Mouse (Mus musculus): ENCODE results near the gene Ccdc58. TPM values are rescaled to one million over a fixed set of nuclear protein-coding genes. Genes with fewer than 3 reads are reported as not detected.
"Not testable (repeated sequence)": the region's sequence is repeated elsewhere in the genome, so short reads cannot be mapped to it uniquely, and the experiment has no call there.

Ccdc58 gene
- total RNA-seq, 1 experiment from 2014 or later = 51.9 TPM

DNA sequence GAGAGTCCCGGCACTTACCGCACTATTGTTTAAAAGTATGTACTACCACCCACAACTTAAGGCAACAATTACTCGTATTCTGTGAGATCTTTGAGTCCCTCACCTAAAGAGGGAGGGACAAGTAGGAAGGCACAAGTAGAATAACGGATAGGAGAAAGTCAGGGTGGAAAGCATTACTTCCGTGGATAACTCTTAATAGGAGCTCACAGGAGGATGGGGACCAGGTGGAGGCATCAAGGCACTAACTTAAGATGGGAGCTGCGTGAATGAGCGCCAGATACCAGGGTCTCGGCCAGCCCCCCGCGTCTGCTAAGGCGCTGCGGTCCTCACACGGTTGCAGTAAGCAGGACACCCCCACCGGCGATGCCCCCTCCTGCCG, 425 bp upstream of the Ccdc58 start:
- ATAC-seq (ENCODE audit: extremely low read depth, insufficient number of reproducible peaks, low FRiP score, poor library complexity, severe bottlenecking) = no peak

DNA sequence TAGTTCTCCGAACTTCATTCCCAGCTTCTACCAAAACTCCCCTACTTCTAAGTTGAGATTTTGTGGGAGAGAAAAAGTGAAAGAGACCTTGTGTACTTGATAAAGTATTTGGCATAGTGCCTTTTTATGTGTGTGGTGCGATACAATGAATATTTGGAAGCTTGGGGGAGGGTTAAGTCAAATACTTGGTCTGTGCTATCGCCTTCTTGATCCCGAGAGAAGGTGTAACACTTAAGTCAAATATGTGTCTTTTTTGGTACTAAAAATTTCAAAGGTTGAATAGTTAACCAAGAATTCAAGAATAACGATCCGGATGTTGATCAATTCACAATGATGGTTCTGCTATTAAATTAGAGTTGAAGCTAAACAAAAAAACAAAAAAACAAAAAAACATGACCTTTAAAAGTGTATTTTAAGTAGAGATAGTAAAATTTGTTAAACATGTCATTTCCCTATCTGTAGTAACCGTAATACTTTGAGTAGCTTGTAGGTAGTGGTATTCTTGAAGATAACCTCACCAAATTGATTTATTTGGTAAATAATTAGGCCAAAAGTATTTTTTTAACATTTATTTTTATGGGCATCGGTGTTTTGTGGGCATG, 1.0 kb downstream of the Ccdc58 start:
- no peak for ATAC-seq (ENCODE audit: extremely low read depth, insufficient number of reproducible peaks, low FRiP score, poor library complexity, severe bottlenecking)

- no peak for ATAC-seq (ENCODE audit: extremely low read depth, insufficient number of reproducible peaks, low FRiP score, poor library complexity, severe bottlenecking)
Observed at GRCm38 (mm10) chr16:36074772-36075171, 3.3 kb downstream of the Ccdc58 start.

GRCm38 (mm10) chr16:36079916-36080315, 8.4 kb downstream of the Ccdc58 start:
- no peak for ATAC-seq (ENCODE audit: extremely low read depth, insufficient number of reproducible peaks, low FRiP score, poor library complexity, severe bottlenecking)

GRCm38 (mm10) chr16:36087846-36088245, 16.4 kb downstream of the Ccdc58 start:
- no peak for ATAC-seq (ENCODE audit: extremely low read depth, insufficient number of reproducible peaks, low FRiP score, poor library complexity, severe bottlenecking)

GRCm38 (mm10) chr16:36089065-36089464, 17.6 kb downstream of the Ccdc58 start:
- no peak for ATAC-seq (ENCODE audit: extremely low read depth, insufficient number of reproducible peaks, low FRiP score, poor library complexity, severe bottlenecking)

DNA sequence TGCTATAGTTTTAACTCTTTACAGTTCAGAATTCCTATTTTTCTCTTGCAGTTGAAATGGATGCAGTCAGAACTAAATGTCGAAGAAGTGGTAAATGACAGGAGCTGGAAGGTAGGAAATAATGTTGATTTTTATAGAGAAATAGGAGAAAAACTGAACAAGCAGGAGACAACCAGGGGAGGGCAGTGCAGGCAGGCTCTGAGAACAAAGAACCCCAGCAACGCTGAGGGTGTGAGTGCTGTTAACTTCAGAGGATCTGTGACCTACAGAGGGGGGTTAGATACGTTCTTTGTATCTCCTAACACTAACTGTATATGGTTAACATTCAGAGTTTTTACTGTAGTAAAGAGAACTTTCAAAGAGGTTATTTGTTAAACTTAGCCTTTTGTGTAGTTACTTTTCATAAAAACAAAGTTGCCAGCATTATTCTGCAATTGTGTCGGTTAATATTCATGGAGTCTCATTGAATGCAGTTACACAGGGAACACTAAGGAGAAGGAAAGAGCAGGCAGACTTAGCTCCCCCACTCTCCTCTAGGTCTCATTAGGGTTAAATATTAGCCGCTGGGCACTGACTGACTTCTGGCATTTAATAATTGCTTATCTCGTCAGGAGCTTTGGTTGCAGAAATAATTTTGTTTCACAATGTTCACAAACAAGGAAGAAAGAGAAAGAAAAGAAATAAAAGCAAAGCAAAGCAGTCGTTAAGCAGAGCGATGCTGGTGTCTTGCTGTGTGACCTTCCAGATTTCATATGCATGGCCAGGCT, 18.5 kb downstream of the Ccdc58 start:
- no peak for ATAC-seq (ENCODE audit: extremely low read depth, insufficient number of reproducible peaks, low FRiP score, poor library complexity, severe bottlenecking)

DNA sequence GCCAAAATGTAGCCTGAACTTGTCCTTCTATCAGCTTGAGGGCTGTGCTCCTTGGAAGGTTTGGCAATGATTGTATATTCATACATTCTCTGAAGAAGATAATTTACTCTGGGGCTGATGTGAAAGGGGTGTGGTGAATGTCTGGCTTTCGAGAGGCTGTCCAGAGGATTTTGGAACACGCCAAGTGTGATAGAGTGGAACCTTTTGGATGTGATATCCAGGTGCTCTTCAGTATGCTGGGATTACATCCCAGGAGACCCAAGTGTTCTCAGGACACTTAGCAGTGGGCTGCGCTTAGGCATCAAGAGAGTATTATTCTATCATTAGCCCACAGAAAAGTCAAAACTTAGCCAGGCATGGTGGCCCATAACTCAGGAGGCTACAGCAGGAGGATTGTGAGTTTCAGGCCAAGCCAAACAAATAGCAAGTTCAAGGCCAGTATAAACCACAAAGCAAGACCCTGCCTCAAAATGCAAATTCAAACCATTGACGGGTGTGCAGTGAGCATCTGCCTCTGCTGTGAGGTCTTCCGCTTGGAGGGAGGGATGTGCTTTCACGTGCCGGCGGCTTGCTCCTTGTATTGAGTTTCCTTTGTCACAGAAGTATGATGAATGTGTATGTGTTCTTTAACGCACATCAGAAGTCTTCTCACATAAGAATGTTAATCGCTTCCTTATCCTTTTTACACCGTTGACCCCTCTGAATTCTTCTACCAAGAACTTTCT, 19.5 kb downstream of the Ccdc58 start:
- ATAC-seq (ENCODE audit: extremely low read depth, insufficient number of reproducible peaks, low FRiP score, poor library complexity, severe bottlenecking) = no peak

DNA sequence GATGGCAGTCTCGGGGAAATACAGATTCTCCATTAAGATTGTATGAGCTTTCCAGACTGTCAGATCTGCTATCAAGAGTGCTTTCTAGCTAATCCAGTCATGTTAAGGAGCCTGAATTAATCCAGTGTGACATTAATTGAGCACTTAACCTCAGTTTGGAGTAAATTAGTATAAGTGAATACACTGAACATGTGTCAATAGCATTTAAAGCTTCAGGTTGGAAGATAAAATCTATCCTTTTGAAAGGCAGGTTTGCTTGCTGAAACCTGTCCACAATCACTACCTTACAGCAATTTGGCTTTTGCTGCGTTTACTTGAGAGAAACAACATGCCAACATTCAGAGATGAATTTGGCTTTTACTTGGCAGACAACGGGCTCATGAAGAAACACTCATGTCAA, 22.6 kb downstream of the Ccdc58 start:
- ATAC-seq (ENCODE audit: extremely low read depth, insufficient number of reproducible peaks, low FRiP score, poor library complexity, severe bottlenecking) = no peak

GRCm38 (mm10) chr16:36097813-36098499, 26.5 kb downstream of the Ccdc58 start:
- not testable (repeated sequence) for ATAC-seq (ENCODE audit: extremely low read depth, insufficient number of reproducible peaks, low FRiP score, poor library complexity, severe bottlenecking)

GRCm38 (mm10) chr16:36101526-36101925, 30.0 kb downstream of the Ccdc58 start:
- ATAC-seq (ENCODE audit: extremely low read depth, insufficient number of reproducible peaks, low FRiP score, poor library complexity, severe bottlenecking) = no peak

- ATAC-seq (ENCODE audit: extremely low read depth, insufficient number of reproducible peaks, low FRiP score, poor library complexity, severe bottlenecking) = no peak
Observed at GRCm38 (mm10) chr16:36102211-36102610, 30.7 kb downstream of the Ccdc58 start.

- not testable (repeated sequence) for ATAC-seq (ENCODE audit: extremely low read depth, insufficient number of reproducible peaks, low FRiP score, poor library complexity, severe bottlenecking)
Observed at GRCm38 (mm10) chr16:36111486-36111885, 40.0 kb downstream of the Ccdc58 start.

GRCm38 (mm10) chr16:36115751-36116150, 44.3 kb downstream of the Ccdc58 start:
- not testable (repeated sequence) for ATAC-seq (ENCODE audit: extremely low read depth, insufficient number of reproducible peaks, low FRiP score, poor library complexity, severe bottlenecking)

GRCm38 (mm10) chr16:36128092-36128491, 56.6 kb downstream of the Ccdc58 start:
- no peak for ATAC-seq (ENCODE audit: extremely low read depth, insufficient number of reproducible peaks, low FRiP score, poor library complexity, severe bottlenecking)

DNA sequence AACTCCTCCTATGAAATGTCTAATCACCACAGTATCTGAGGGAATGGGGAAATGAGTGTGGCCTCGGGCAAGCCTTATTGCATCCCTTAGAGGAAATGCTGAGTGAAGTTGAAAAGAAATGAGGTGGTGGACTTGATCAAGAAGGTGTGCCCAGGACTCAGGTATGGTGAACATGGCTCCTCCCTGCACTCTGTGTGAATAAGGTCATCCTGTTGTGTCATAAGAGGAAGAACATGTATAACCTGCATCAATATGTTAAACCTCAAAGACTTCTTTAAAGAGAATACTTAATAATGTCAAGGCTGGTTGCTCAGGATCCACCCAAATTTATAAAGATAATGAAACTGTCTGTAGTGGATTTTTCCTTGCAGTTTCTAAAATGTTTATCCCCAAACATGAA, 59.7 kb downstream of the Ccdc58 start, which contains the start of gene Csta1:
Gene Csta1, minus strand, starts transcription at position 101 of the 400 bp plus-strand sequence.
- no peak for ATAC-seq (ENCODE audit: extremely low read depth, insufficient number of reproducible peaks, low FRiP score, poor library complexity, severe bottlenecking)

GRCm38 (mm10) chr16:36138201-36138600, 66.7 kb downstream of the Ccdc58 start:
- ATAC-seq (ENCODE audit: extremely low read depth, insufficient number of reproducible peaks, low FRiP score, poor library complexity, severe bottlenecking) = no peak

All from neutrophil, adult 5-6 weeks (primary cell).